Mouse (Mus musculus): ENCODE results near the gene Uso1. TPM values are rescaled to one million over a fixed set of nuclear protein-coding genes. Genes with fewer than 3 reads are reported as not detected.

Gene Uso1
- total and polyA plus RNA-seq, 3 experiments, result 21.9 to 50.5 (median 39.7) TPM

DNA sequence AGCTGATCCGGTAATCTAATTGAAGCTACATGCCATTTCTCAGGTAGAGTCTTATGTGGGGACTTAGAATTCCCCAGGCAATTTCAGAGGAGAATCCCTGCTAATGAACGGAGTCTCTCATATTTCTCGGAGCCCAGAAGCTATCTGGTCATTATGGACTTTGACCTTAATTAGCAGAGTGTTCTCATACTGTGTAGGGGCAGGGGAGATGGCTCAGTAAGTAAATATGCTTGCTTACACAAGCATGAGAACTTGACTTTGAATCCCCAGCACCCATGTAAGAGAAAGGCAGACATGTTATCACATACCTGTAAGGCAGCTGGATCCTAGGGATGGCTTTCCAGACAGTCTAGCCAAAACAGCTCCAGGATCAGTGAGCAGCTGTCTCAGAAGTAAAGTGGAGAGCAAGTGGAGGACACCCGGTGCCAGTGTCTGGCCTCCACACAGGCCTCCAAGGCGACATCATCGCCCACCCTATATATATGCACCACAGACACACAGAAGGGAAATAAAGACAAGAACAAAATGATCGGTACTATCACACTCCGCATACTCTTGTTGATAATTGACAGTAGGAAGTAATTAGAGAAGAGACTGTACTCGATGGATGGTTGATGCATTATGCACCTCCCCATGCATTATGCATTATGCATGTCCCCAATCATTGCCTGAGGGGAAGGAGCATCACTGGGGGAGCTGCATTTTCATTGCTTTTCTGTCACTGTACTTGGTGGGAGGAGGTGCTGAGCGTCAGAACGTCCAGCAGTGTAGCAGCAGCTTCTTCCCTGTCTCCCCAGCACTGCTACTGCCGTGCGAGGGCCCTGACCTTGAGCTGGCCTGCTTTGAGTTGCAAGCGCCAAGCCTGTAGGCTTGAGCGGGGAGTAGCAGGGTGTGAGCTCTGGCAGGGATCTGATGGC, 59.4 kb downstream of the Uso1 start:
- Histone ChIP-seq H3K36me3 (replicated peaks) (peaks cover 95% of the 10 kb centered on the region), H3K9me3 (replicated peaks) (no peaks in the 10 kb centered on the region), H3K4me1 (ENCODE audit: insufficient read depth, low read depth, low read length) (peaks cover 10% of the 10 kb centered on the region; the same call in 1 of the 2 replicates), H3K4me3 (ENCODE audit: low read depth, low read length) (no peak overlapping the region), H3K27me3 (ENCODE audit: insufficient read depth, low read length) (no peaks in the 10 kb centered on the region)
- DNase-seq (ENCODE audit: low spot score) (no peak), ATAC-seq (ENCODE audit: extremely low read depth, insufficient number of reproducible peaks, low FRiP score, poor library complexity, severe bottlenecking) (no peak)
- no peak for TF ChIP-seq GATA1 (IDR thresholded peaks at IDR 0.05; ENCODE audit: borderline replicate concordance, low read length)
- no peak for TF ChIP-seq GATA2 (IDR thresholded peaks at IDR 0.05; ENCODE audit: borderline replicate concordance, low read depth, low read length)
- TF ChIP-seq CTCF (IDR thresholded peaks at IDR 0.05; ENCODE audit: low read depth, low read length), result no peak
- no peak for TF ChIP-seq POLR2AphosphoS5 (IDR thresholded peaks at IDR 0.05; ENCODE audit: insufficient replicate concordance, low read depth, low read length)
- no peak for TF ChIP-seq TAL1 (conservative IDR thresholded peaks at IDR 0.05; ENCODE audit: low read depth, low read length)

GRCm38 (mm10) chr5:92198266-92198665, 60.5 kb downstream of the Uso1 start:
- H3K36me3 ChIP-seq (replicated peaks), result peaks cover 93% of the 10 kb centered on the region
- no peak for TF ChIP-seq CTCF (IDR thresholded peaks at IDR 0.05; ENCODE audit: low read depth, low read length)
- TF ChIP-seq POLR2AphosphoS5 (IDR thresholded peaks at IDR 0.05; ENCODE audit: insufficient replicate concordance, low read depth, low read length), result no peak
- no peak for TF ChIP-seq TAL1 (conservative IDR thresholded peaks at IDR 0.05; ENCODE audit: low read depth, low read length)
- no peak for TF ChIP-seq GATA1 (IDR thresholded peaks at IDR 0.05; ENCODE audit: borderline replicate concordance, low read length)
- no peak for TF ChIP-seq GATA2 (IDR thresholded peaks at IDR 0.05; ENCODE audit: borderline replicate concordance, low read depth, low read length)
- peaks cover 12% of the 10 kb centered on the region for H3K4me1 ChIP-seq (ENCODE audit: insufficient read depth, low read depth, low read length)
- no peak for ATAC-seq (ENCODE audit: extremely low read depth, insufficient number of reproducible peaks, low FRiP score, poor library complexity, severe bottlenecking)
- H3K27me3 ChIP-seq (ENCODE audit: insufficient read depth, low read length), result no peaks in the 10 kb centered on the region
- H3K4me3 ChIP-seq (ENCODE audit: low read depth, low read length), result no peak overlapping the region
- no peaks in the 10 kb centered on the region for H3K9me3 ChIP-seq (replicated peaks)
- DNase-seq (ENCODE audit: low spot score), result no peak

DNA sequence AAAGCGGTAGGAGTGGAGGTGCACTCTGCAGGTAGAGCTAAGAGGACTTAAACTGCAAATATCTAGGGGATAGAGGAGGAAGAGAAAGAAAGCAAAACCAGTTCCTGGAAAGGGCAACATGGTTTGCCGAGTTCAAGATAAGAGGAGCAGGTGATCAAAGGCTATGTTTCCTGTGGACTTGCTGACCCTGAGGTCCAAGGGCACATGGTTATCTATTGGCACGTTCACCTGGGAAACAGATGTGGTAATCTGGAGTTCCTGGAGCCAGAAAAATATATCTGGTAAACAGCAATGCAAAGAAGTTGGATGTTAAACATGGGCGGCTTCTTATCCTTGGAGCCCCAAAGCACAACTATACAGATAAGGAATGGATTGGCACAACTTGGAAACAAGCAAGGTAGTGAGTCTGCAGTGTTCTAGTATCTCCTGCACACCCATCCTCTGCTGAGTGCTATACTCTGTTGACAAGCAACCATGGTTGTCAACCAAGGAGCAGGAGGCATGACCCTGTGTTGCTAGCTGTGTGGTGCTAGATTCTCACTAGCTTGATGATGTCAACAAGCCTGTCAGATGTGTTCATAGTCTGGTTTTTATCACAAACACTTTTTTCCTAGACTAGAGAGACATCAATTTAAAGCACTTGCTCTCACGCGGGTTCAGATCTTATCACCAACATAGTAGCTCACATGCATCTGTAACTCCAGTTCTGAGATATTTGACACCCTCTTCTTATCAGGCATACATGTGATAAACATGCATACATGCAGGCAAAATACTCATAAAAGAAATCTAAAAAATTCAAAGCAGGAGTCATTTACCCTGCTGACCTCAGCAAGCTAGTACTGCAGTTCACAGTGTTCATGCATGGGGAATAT, 66.7 kb downstream of the Uso1 start:
- H3K4me3 ChIP-seq (ENCODE audit: low read depth, low read length), result no peak overlapping the region; the same call in 1 of the 2 replicates
- H3K9me3 ChIP-seq (replicated peaks), result no peaks in the 10 kb centered on the region
- DNase-seq (ENCODE audit: low spot score), result no peak
- TF ChIP-seq CTCF (IDR thresholded peaks at IDR 0.05; ENCODE audit: low read depth, low read length), result no peak
- TF ChIP-seq TAL1 (conservative IDR thresholded peaks at IDR 0.05; ENCODE audit: low read depth, low read length), result peak; percentile 82
- H3K4me1 ChIP-seq (ENCODE audit: insufficient read depth, low read depth, low read length), result peaks cover 48% of the 10 kb centered on the region
- H3K27me3 ChIP-seq (ENCODE audit: insufficient read depth, low read length), result no peaks in the 10 kb centered on the region
- peaks cover 45% of the 10 kb centered on the region for H3K36me3 ChIP-seq (replicated peaks)
- ATAC-seq (ENCODE audit: extremely low read depth, insufficient number of reproducible peaks, low FRiP score, poor library complexity, severe bottlenecking), result peak; percentile 52

DNA sequence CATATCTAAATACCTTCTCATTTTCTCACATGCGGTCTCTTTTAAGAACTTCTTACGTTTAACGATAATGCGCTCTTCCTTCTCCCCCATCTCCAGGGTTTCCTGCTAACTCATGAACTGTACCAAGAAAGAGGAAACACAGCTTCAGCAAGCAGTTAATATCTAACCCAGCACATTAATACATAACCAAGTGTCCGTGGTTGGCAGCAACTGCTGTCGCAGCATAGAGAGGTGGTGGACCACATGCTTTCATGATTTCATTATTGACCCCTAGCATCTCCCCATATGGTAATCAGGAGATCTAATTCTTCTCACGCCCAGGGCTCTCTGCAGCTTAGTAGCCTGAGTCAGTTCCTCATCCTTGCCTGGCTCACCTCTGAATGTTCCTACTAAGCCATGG, 67.4 kb downstream of the Uso1 start:
- Histone ChIP-seq H3K4me3 (ENCODE audit: low read depth, low read length) (no peak overlapping the region; the same call in 1 of the 2 replicates), H3K4me1 (ENCODE audit: insufficient read depth, low read depth, low read length) (peaks cover 56% of the 10 kb centered on the region), H3K27me3 (ENCODE audit: insufficient read depth, low read length) (no peaks in the 10 kb centered on the region), H3K36me3 (replicated peaks) (peaks cover 37% of the 10 kb centered on the region), H3K9me3 (replicated peaks) (no peaks in the 10 kb centered on the region)
- peak; percentile 55 for ATAC-seq (ENCODE audit: extremely low read depth, insufficient number of reproducible peaks, low FRiP score, poor library complexity, severe bottlenecking)
- no peak for TF ChIP-seq GATA1 (IDR thresholded peaks at IDR 0.05; ENCODE audit: borderline replicate concordance, low read length)
- TF ChIP-seq TAL1 (conservative IDR thresholded peaks at IDR 0.05; ENCODE audit: low read depth, low read length), result peak; percentile 28
- DNase-seq (ENCODE audit: low spot score), result peak; percentile 36

DNA sequence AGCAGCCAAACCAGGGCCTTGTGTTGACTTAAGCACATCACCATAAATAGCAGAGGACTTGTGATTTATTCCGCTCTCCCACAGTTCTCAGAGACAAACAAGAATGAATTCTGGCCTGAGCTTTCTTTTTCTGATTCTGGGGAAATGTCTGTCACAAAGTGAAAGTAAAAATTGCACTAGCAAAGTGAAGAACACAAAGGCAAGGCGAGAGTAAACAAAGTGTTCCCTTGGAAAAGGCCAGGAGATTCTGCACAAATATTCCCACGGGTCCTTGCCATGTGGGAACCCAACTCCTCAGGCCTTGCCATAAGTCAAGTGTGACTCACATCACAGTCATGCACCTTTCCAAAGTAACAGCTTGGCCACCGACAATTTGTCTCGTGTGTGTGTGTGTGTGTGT, 68.0 kb downstream of the Uso1 start:
- Histone ChIP-seq H3K9me3 (replicated peaks) (no peaks in the 10 kb centered on the region), H3K4me3 (ENCODE audit: low read depth, low read length) (no peak overlapping the region; the same call in 1 of the 2 replicates), H3K27me3 (ENCODE audit: insufficient read depth, low read length) (0 out of 2 replicates have a peak, but pooled peaks cover 2% of the 10 kb centered on the region), H3K4me1 (ENCODE audit: insufficient read depth, low read depth, low read length) (peaks cover 57% of the 10 kb centered on the region), H3K36me3 (replicated peaks) (peaks cover 32% of the 10 kb centered on the region)
- ATAC-seq (ENCODE audit: extremely low read depth, insufficient number of reproducible peaks, low FRiP score, poor library complexity, severe bottlenecking) (no peak), DNase-seq (ENCODE audit: low spot score) (no peak)
- TF ChIP-seq GATA2 (IDR thresholded peaks at IDR 0.05; ENCODE audit: borderline replicate concordance, low read depth, low read length), result no peak
- no peak for TF ChIP-seq TAL1 (conservative IDR thresholded peaks at IDR 0.05; ENCODE audit: low read depth, low read length)

GRCm38 (mm10) chr5:92206121-92206520, 68.4 kb downstream of the Uso1 start:
- 0 out of 2 replicates have a peak, but pooled peaks cover 2% of the 10 kb centered on the region for H3K27me3 ChIP-seq (ENCODE audit: insufficient read depth, low read length)
- no peak for DNase-seq (ENCODE audit: low spot score)
- no peak for TF ChIP-seq GATA2 (IDR thresholded peaks at IDR 0.05; ENCODE audit: borderline replicate concordance, low read depth, low read length)
- peaks cover 28% of the 10 kb centered on the region for H3K36me3 ChIP-seq (replicated peaks)
- no peaks in the 10 kb centered on the region for H3K9me3 ChIP-seq (replicated peaks)
- H3K4me3 ChIP-seq (ENCODE audit: low read depth, low read length), result no peak overlapping the region; the same call in 1 of the 2 replicates
- ATAC-seq (ENCODE audit: extremely low read depth, insufficient number of reproducible peaks, low FRiP score, poor library complexity, severe bottlenecking), result no peak
- H3K4me1 ChIP-seq (ENCODE audit: insufficient read depth, low read depth, low read length), result peaks cover 57% of the 10 kb centered on the region
